1 mouse cellular context compared by ENCODE assay signal in genomic region chr1:75477966-75478290, GRCm38 (mm10).
TF ChIP-seq lines count a peak whose summit lies in the region.

No protein-coding gene starts in this region.

TF ChIP-seq in MEL, 35 proteins besides CTCF, POLR2A, EP300 and RAD21 (continued from another document):
- TF ChIP-seq ZC3H11A (IDR thresholded peaks at IDR 0.05; ENCODE audit: low read depth, low read length), result no peak
- TF ChIP-seq UBTF (IDR thresholded peaks at IDR 0.05; ENCODE audit: borderline replicate concordance, insufficient read depth, low read depth, low read length), result no peak
- TF ChIP-seq KAT2A (conservative IDR thresholded peaks at IDR 0.05; ENCODE audit: low read depth, low read length), result no peak
- TF ChIP-seq TCF12 (IDR thresholded peaks at IDR 0.05; ENCODE audit: low read depth, low read length), result no peak
- no peak for TF ChIP-seq CHD1 (IDR thresholded peaks at IDR 0.05; ENCODE audit: low read depth, low read length)
- no peak for TF ChIP-seq USF2 (IDR thresholded peaks at IDR 0.05; ENCODE audit: borderline replicate concordance in 1 of 2, insufficient read depth in 1 of 2, low read depth in 1 of 2, low read length in 2 of 2)
